Mouse (Mus musculus) Muller cell, postnatal 12 days (primary cell): Measurements from ENCODE around the gene Adam22.

Experiments used
- DNase-seq: peaks from one replicate; pipeline ENCODE4 v3.0.0-alpha.2; 2015; ENCODE audit errors: inconsistent ontology term

Adam22 gene

GRCm38 (mm10) chr5:8367614-8368327, at the start of gene Adam22:
Adam22 (minus strand) TSS chr5:8368160.
- DNase-seq: peak; percentile 95

- DNase-seq: peak; percentile 6
Observed at GRCm38 (mm10) chr5:8417443-8417842, 49.5 kb upstream of the Adam22 start.

GRCm38 (mm10) chr5:8416683-8417413, 48.9 kb upstream of the Adam22 start:
- DNase-seq: peak; percentile 19

- no peak for DNase-seq
Observed at GRCm38 (mm10) chr5:8408746-8409145, 40.8 kb upstream of the Adam22 start.

GRCm38 (mm10) chr5:8397587-8398249, 29.8 kb upstream of the Adam22 start:
- no peak for DNase-seq

GRCm38 (mm10) chr5:8393891-8394583, 26.1 kb upstream of the Adam22 start:
- no peak for DNase-seq

- no peak for DNase-seq
Observed at GRCm38 (mm10) chr5:8374297-8374906, 6.4 kb upstream of the Adam22 start.

- DNase-seq: no peak
Observed at GRCm38 (mm10) chr5:8373415-8373814, 5.5 kb upstream of the Adam22 start.

GRCm38 (mm10) chr5:8368781-8369180, 821 bp upstream of the Adam22 start:
- no peak for DNase-seq

- DNase-seq: no peak
Observed at GRCm38 (mm10) chr5:8368328-8368692, 350 bp upstream of the Adam22 start.

- peak; percentile 44 for DNase-seq
Observed at GRCm38 (mm10) chr5:8366771-8367613, 968 bp downstream of the Adam22 start.

GRCm38 (mm10) chr5:8362361-8362760, 5.6 kb downstream of the Adam22 start:
- no peak for DNase-seq

- DNase-seq: no peak
Observed at GRCm38 (mm10) chr5:8357677-8358076, 10.3 kb downstream of the Adam22 start.

- DNase-seq: peak; percentile 26
Observed at GRCm38 (mm10) chr5:8356885-8357651, 10.9 kb downstream of the Adam22 start.

GRCm38 (mm10) chr5:8356326-8356725, 11.6 kb downstream of the Adam22 start:
- peak; percentile 86 for DNase-seq

- DNase-seq: no peak
Observed at GRCm38 (mm10) chr5:8349557-8349956, 18.4 kb downstream of the Adam22 start.

GRCm38 (mm10) chr5:8346329-8346728, 21.6 kb downstream of the Adam22 start:
- DNase-seq: no peak

GRCm38 (mm10) chr5:8343296-8343695, 24.7 kb downstream of the Adam22 start:
- DNase-seq: no peak

GRCm38 (mm10) chr5:8341676-8342075, 26.3 kb downstream of the Adam22 start:
- no peak for DNase-seq
